Mouse (Mus musculus): ENCODE measurements around the gene Fh1.

- TF ChIP-seq CTCF (IDR thresholded peaks at IDR 0.05 in 2 of 3, conservative IDR thresholded peaks at IDR 0.05 in 1 of 3; ENCODE audit: control insufficient read depth in 1 of 3, insufficient read depth in 1 of 3, low read depth in 2 of 3, low read length in 3 of 3, poor library complexity in 1 of 3, severe bottlenecking in 1 of 3) (no peak), MXI1 (IDR thresholded peaks at IDR 0.05; ENCODE audit: low read depth, low read length) (no peak), TBP (IDR thresholded peaks at IDR 0.05; ENCODE audit: low read depth, low read length) (no peak), TAL1 (IDR thresholded peaks at IDR 0.05; ENCODE audit: low read length) (no peak), POLR2AphosphoS2 (IDR thresholded peaks at IDR 0.05; ENCODE audit: low read length) (no peak), GATA1 (IDR thresholded peaks at IDR 0.05; ENCODE audit: low read depth, low read length) (no peak), TCF12 (IDR thresholded peaks at IDR 0.05; ENCODE audit: low read depth, low read length) (no peak), POLR2A (IDR thresholded peaks at IDR 0.05; ENCODE audit: control insufficient read depth in 1 of 2, insufficient read depth in 1 of 2, low read depth in 1 of 2, low read length in 2 of 2, poor library complexity in 1 of 2) (no peak), MEF2A (IDR thresholded peaks at IDR 0.05; ENCODE audit: extremely low read depth, insufficient replicate concordance, low read depth, low read length, poor library complexity, severe bottlenecking) (no peak), ZC3H11A (IDR thresholded peaks at IDR 0.05; ENCODE audit: low read depth, low read length) (no peak), CHD2 (IDR thresholded peaks at IDR 0.05; ENCODE audit: low read length) (no peak), POLR2AphosphoS5 (IDR thresholded peaks at IDR 0.05; ENCODE audit: borderline replicate concordance, low read depth, low read length) (no peak), RAD21 (IDR thresholded peaks at IDR 0.05; ENCODE audit: low read depth, low read length) (no peak)
Observed at GRCm38 (mm10) chr1:175623656-175624055, 1.8 kb downstream of the Fh1 start.

Data from MEL (cell line).